Comparison of ENCODE assay signal across 22 mouse cellular contexts in the genomic region with DNA sequence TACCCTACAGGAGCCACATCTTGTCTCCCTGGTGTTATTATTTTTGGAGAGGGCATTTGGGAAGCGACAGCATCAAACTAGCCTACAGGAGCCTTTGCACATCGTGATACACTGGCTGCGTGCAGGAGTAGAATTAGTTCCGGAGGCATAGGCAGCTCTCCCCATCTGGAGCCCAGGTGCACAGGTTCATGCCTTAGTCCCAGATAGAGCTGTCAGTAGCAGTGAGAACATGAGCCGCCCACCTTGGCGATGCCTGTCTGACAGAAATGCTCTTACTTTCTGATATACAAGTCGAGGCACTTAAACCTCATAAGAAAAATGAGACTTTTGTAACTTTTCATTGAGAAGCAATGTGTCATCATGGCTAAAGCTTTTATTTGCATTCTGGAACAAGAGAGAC.
DNase-seq lines count a peak whose midpoint lies in the region; TF ChIP-seq lines count a peak whose summit lies in the region.
"Had no signal": no experiment of that assay in that cellular context is flagged by ENCODE, and none has a peak within 500 bp of the region (broad histone marks: within the 10 kb centered on the region; RNA-seq: fewer than 3 reads in every experiment).

No protein-coding gene starts in this region.

- no peak for TF ChIP-seq POLR2A in heart, adult 2 months (IDR thresholded peaks at IDR 0.05; ENCODE audit: insufficient read depth, low read depth, low read length)

- no peak overlapping the region for H3K27ac ChIP-seq in heart, adult 2 months
- peak overlapping the region; percentile 74 for H3K27ac ChIP-seq in limb, embryonic 10.5 days
- H3K27ac ChIP-seq: forebrain, embryonic 10.5 days; liver, embryonic 15.5 days; lung, embryonic 15.5 days; neural tube, embryonic 12.5 days had no signal

- no peaks in the 10 kb centered on the region for H3K36me3 ChIP-seq in heart, adult 2 months (ENCODE audit: control insufficient read depth, insufficient read depth, low read length)
- H3K36me3 ChIP-seq in limb, embryonic 10.5 days, result no peaks in the 10 kb centered on the region
- H3K36me3 ChIP-seq: forebrain, embryonic 10.5 days; liver, embryonic 15.5 days; lung, embryonic 15.5 days; neural tube, embryonic 12.5 days had no signal

- WGBS in heart, adult 2 months, result 86% methylated on average over 7 of the region's 7 CpGs
- WGBS in limb, embryonic 10.5 days, result 70% methylated on average over 7 of the region's 7 CpGs

- no peaks in the 10 kb centered on the region for H3K9me3 ChIP-seq in limb, embryonic 10.5 days (replicated peaks)
- H3K9me3 ChIP-seq: forebrain, embryonic 10.5 days; liver, embryonic 15.5 days; lung, embryonic 15.5 days; neural tube, embryonic 12.5 days had no signal

- peak; percentile 66 for DNase-seq in heart, adult 11 months
- DNase-seq in heart, adult 2 months, result no peak
- peak; percentile 4 for DNase-seq in retina, embryonic 14.5 days (ENCODE audit: low spot score)
- no peak for DNase-seq in retina, postnatal 1 day
- DNase-seq in limb, embryonic 10.5 days (ENCODE audit: low spot score), result peak; percentile 64
- DNase-seq in cerebellum, adult 9-10 months, result no peak
- DNase-seq in gastrocnemius, postnatal 4 days (ENCODE audit: low spot score in 2 of 2), result no peak
- DNase-seq: adrenal gland, postnatal 14 days; gastrocnemius, postnatal 14 days; heart, postnatal 4 days; kidney, adult 18-20 months; kidney, postnatal 10 days; liver; lung, postnatal 36 days; midbrain, embryonic 14.5 days; thymus, adult 18-20 months; thymus, postnatal 36 days had no signal

- H3K79me2 ChIP-seq in heart, adult 2 months (replicated peaks; ENCODE audit: control insufficient read depth, insufficient read depth, low read length), result no peaks in the 10 kb centered on the region

- no peak overlapping the region for H3K4me3 ChIP-seq in heart, adult 2 months
- H3K4me3 ChIP-seq in limb, embryonic 10.5 days, result no peak overlapping the region
- H3K4me3 ChIP-seq: forebrain, embryonic 10.5 days; liver, embryonic 15.5 days; lung, embryonic 15.5 days; megakaryocyte, embryonic 14.5 days; neural tube, embryonic 12.5 days had no signal

- intact Hi-C loops in heart, adult 2 months (cut with DNase I), result no loop called here

- TF ChIP-seq CTCF in heart, adult 2 months (IDR thresholded peaks at IDR 0.05), result no peak

- no peak for TF ChIP-seq EP300 in heart, adult 2 months (IDR thresholded peaks at IDR 0.05; ENCODE audit: insufficient read depth, low read depth, low read length)

- no peak overlapping the region for H3K9ac ChIP-seq in heart, adult 2 months (ENCODE audit: low read depth, low read length)
- H3K9ac ChIP-seq: liver, embryonic 15.5 days; lung, embryonic 15.5 days; neural tube, embryonic 12.5 days had no signal

- H3K4me1 ChIP-seq in heart, adult 2 months (ENCODE audit: control insufficient read depth, insufficient read depth, low read length), result peaks cover 2% of the 10 kb centered on the region
- peaks cover 37% of the 10 kb centered on the region for H3K4me1 ChIP-seq in limb, embryonic 10.5 days
- H3K4me1 ChIP-seq: forebrain, embryonic 10.5 days; liver, embryonic 15.5 days; megakaryocyte, embryonic 14.5 days; neural tube, embryonic 12.5 days had no signal

- no peaks in the 10 kb centered on the region for H3K27me3 ChIP-seq in heart, adult 2 months (ENCODE audit: control insufficient read depth, insufficient read depth, low read length)
- H3K27me3 ChIP-seq in limb, embryonic 10.5 days (ENCODE audit: low read depth, poor library complexity, severe bottlenecking), result no peaks in the 10 kb centered on the region
- H3K27me3 ChIP-seq: liver, embryonic 15.5 days; lung, embryonic 15.5 days; megakaryocyte, embryonic 14.5 days; neural tube, embryonic 12.5 days had no signal

Comparison
In these comparisons a context has a peak if more than half of its experiments do, and no peak if none do; other contexts are left out.
1. DNase-seq: peak in heart, adult 11 months (single experiment), retina, embryonic 14.5 days (single experiment) and limb, embryonic 10.5 days (single experiment); none in heart, adult 2 months (0 of 2), retina, postnatal 1 day (single experiment), cerebellum, adult 9-10 months (single experiment) and gastrocnemius, postnatal 4 days (0 of 2).